Mouse (Mus musculus) MEL (cell line): ENCODE measurements around the gene Zfp362. TPM values are rescaled to one million over a fixed set of nuclear protein-coding genes. Genes with fewer than 3 reads are reported as not detected.

Experiments
- DNase-seq: peaks from one replicate; pipeline ENCODE4 v3.0.0; 2011; ENCODE audit warnings: low read depth, low spot score
- H3K27ac ChIP-seq: 2 replicates; pipeline ENCODE4 v1.5.1; 2012; ENCODE audit warnings: low read depth, mild to moderate bottlenecking, control low read depth, low read length, moderate library complexity; ENCODE audit not compliant: control insufficient read depth
- H3K27me3 ChIP-seq, 2 experiments: fragments of 150-350 bp in 1 of 2; sonication (generic) in 1 of 2; 2 replicates each; pipeline ENCODE4 v1.6.1; 2012; ENCODE audit warnings: low read length in 2 of 2, mild to moderate bottlenecking in 2 of 2, improper control_type of control experiment in 1 of 2, moderate library complexity in 1 of 2; ENCODE audit not compliant: insufficient read depth in 2 of 2, control insufficient read depth in 1 of 2
- H3K36me3 ChIP-seq, 2 experiments: 2 replicates each; pipeline ENCODE4 v1.6.1; 2012 to 2014; ENCODE audit warnings: low read length in 2 of 2, improper control_type of control experiment in 1 of 2, inconsistent platforms in 1 of 2, mild to moderate bottlenecking in 1 of 2; ENCODE audit not compliant: insufficient read depth in 2 of 2, control insufficient read depth in 1 of 2
- H3K4me1 ChIP-seq, 2 experiments: fragments of 150-350 bp in 1 of 2; sonication (generic) in 1 of 2; 2 replicates each; pipeline ENCODE4 v1.6.1; 2012; ENCODE audit warnings: low read length in 2 of 2, improper control_type of control experiment in 1 of 2, mild to moderate bottlenecking in 1 of 2; ENCODE audit not compliant: insufficient read depth in 2 of 2, control insufficient read depth in 1 of 2
- H3K4me3 ChIP-seq, 2 experiments: fragments of 150-350 bp in 1 of 2; sonication (generic) in 1 of 2; 2 replicates each; pipeline ENCODE4 v1.5.1; 2012; ENCODE audit warnings: low read depth in 2 of 2, low read length in 2 of 2, mild to moderate bottlenecking in 2 of 2, moderate library complexity in 2 of 2, control low read depth in 1 of 2, improper control_type of control experiment in 1 of 2; ENCODE audit not compliant: control insufficient read depth in 1 of 2, insufficient read depth in 1 of 2
- H3K79me2 ChIP-seq: 2 replicates; pipeline ENCODE4 v1.6.1; 2012; ENCODE audit warnings: mild to moderate bottlenecking, low read length, moderate library complexity; ENCODE audit not compliant: control insufficient read depth, poor library complexity, insufficient read depth
- H3K9ac ChIP-seq: 2 replicates; pipeline ENCODE4 v1.6.1; 2012; ENCODE audit warnings: low read depth, mild to moderate bottlenecking, control low read depth, low read length, moderate library complexity; ENCODE audit not compliant: control insufficient read depth, poor library complexity, severe bottlenecking
- H3K9me3 ChIP-seq: fragments of 150-350 bp; sonication (generic); replicated peaks from 2 replicates; pipeline ENCODE4 v1.6.1; 2012; ENCODE audit warnings: mild to moderate bottlenecking, low read length, improper control_type of control experiment, moderate library complexity; ENCODE audit not compliant: insufficient read depth
- BHLHE40 ChIP-seq: IDR thresholded peaks from 2 replicates; pipeline ENCODE4 v1.6.1; 2012; ENCODE audit warnings: low read depth, mild to moderate bottlenecking, inconsistent platforms, low read length, improper control_type of control experiment, borderline replicate concordance
- CHD1 ChIP-seq: IDR thresholded peaks from 2 replicates; pipeline ENCODE4 v1.6.1; 2012; ENCODE audit warnings: low read depth, mild to moderate bottlenecking, inconsistent platforms, low read length, improper control_type of control experiment
- CHD2 ChIP-seq: IDR thresholded peaks from 2 replicates; pipeline ENCODE4 v1.6.1; 2011; ENCODE audit warnings: low read length, improper control_type of control experiment
- CTCF ChIP-seq, 3 experiments: IDR thresholded peaks in 2 of 3; conservative IDR thresholded peaks in 1 of 3; 2 replicates each; pipeline ENCODE4 v1.5.1; 2011 to 2012; ENCODE audit warnings: low read length in 3 of 3, low read depth in 2 of 3, mild to moderate bottlenecking in 2 of 3, improper control_type of control experiment in 1 of 3, inconsistent platforms in 1 of 3, mixed read lengths in 1 of 3, moderate library complexity in 1 of 3; ENCODE audit not compliant: control insufficient read depth in 1 of 3, insufficient read depth in 1 of 3, poor library complexity in 1 of 3, severe bottlenecking in 1 of 3
- E2F4 ChIP-seq: IDR thresholded peaks from 2 replicates; pipeline ENCODE4 v1.6.1; 2011; ENCODE audit warnings: low read depth, low read length, improper control_type of control experiment, borderline replicate concordance
- ETS1 ChIP-seq: IDR thresholded peaks from 2 replicates; pipeline ENCODE4 v1.6.1; 2012; ENCODE audit warnings: low read depth, mild to moderate bottlenecking, inconsistent platforms, low read length, improper control_type of control experiment, moderate library complexity
- GABPA ChIP-seq: IDR thresholded peaks from 2 replicates; pipeline ENCODE4 v1.6.1; 2012; ENCODE audit warnings: low read depth, mild to moderate bottlenecking, inconsistent platforms, low read length, improper control_type of control experiment, moderate library complexity
- GATA1 ChIP-seq: IDR thresholded peaks from 2 replicates; pipeline ENCODE4 v1.6.1; 2011; ENCODE audit warnings: low read depth, low read length, improper control_type of control experiment
- HCFC1 ChIP-seq: IDR thresholded peaks from 2 replicates; pipeline ENCODE4 v1.6.1; 2012; ENCODE audit warnings: low read depth, mild to moderate bottlenecking, inconsistent platforms, low read length, improper control_type of control experiment, moderate library complexity
- JUND ChIP-seq: IDR thresholded peaks from 2 replicates; pipeline ENCODE4 v1.6.1; 2011; ENCODE audit warnings: low read depth, mild to moderate bottlenecking, improper control_type of control experiment, low read length
- KAT2A ChIP-seq: conservative IDR thresholded peaks from 2 replicates; pipeline ENCODE4 v1.6.1; 2012; ENCODE audit warnings: low read depth, low read length, improper control_type of control experiment, inconsistent platforms
- MAFK ChIP-seq: IDR thresholded peaks from 2 replicates; pipeline ENCODE4 v1.6.1; 2011; ENCODE audit warnings: low read depth, mild to moderate bottlenecking, low read length, improper control_type of control experiment, borderline replicate concordance
- MAX ChIP-seq: IDR thresholded peaks from 2 replicates; pipeline ENCODE4 v1.6.1; 2011; ENCODE audit warnings: low read length, improper control_type of control experiment
- MAZ ChIP-seq: IDR thresholded peaks from 2 replicates; pipeline ENCODE4 v1.6.1; 2012; ENCODE audit warnings: low read depth, mild to moderate bottlenecking, inconsistent platforms, low read length, improper control_type of control experiment
- MEF2A ChIP-seq: IDR thresholded peaks from 2 replicates; pipeline ENCODE4 v1.6.1; 2014; ENCODE audit warnings: low read depth, mild to moderate bottlenecking, inconsistent platforms, low read length, improper control_type of control experiment; ENCODE audit not compliant: poor library complexity, insufficient replicate concordance, severe bottlenecking; ENCODE audit errors: extremely low read depth
- MYC ChIP-seq: IDR thresholded peaks from 2 replicates; pipeline ENCODE4 v1.6.1; 2011; ENCODE audit warnings: low read depth, mild to moderate bottlenecking, low read length, improper control_type of control experiment, moderate library complexity
- NELFE ChIP-seq: IDR thresholded peaks from 2 replicates; pipeline ENCODE4 v1.6.1; 2011; ENCODE audit warnings: low read depth, low read length, improper control_type of control experiment
- NRF1 ChIP-seq: IDR thresholded peaks from 2 replicates; pipeline ENCODE4 v1.6.1; 2014; ENCODE audit warnings: low read depth, mild to moderate bottlenecking, inconsistent platforms, low read length, improper control_type of control experiment, moderate library complexity; ENCODE audit not compliant: poor library complexity, insufficient read depth, severe bottlenecking
- POLR2A ChIP-seq, 2 experiments: IDR thresholded peaks; 2 replicates each; pipeline ENCODE4 v1.6.1; 2011 to 2012; ENCODE audit warnings: low read length in 2 of 2, mild to moderate bottlenecking in 2 of 2, control low read depth in 1 of 2, improper control_type of control experiment in 1 of 2, low read depth in 1 of 2, moderate library complexity in 1 of 2; ENCODE audit not compliant: control insufficient read depth in 1 of 2, insufficient read depth in 1 of 2, poor library complexity in 1 of 2
- POLR2AphosphoS2 ChIP-seq: IDR thresholded peaks from 2 replicates; pipeline ENCODE4 v1.6.1; 2011; ENCODE audit warnings: low read length, improper control_type of control experiment
- RAD21 ChIP-seq: IDR thresholded peaks from 2 replicates; pipeline ENCODE4 v1.6.1; 2011; ENCODE audit warnings: mild to moderate bottlenecking, low read depth, low read length, improper control_type of control experiment
- RCOR1 ChIP-seq: IDR thresholded peaks from 2 replicates; pipeline ENCODE4 v1.6.1; 2012; ENCODE audit warnings: low read depth, mild to moderate bottlenecking, inconsistent platforms, low read length, improper control_type of control experiment
- SIN3A ChIP-seq: IDR thresholded peaks from 2 replicates; pipeline ENCODE4 v1.6.1; 2012; ENCODE audit warnings: low read length, improper control_type of control experiment, inconsistent platforms
- TAL1 ChIP-seq: IDR thresholded peaks from 2 replicates; pipeline ENCODE4 v1.6.1; 2012; ENCODE audit warnings: mild to moderate bottlenecking, inconsistent platforms, low read length, moderate library complexity, mixed read lengths
- TBP ChIP-seq: IDR thresholded peaks from 2 replicates; pipeline ENCODE4 v1.8.0; 2011; ENCODE audit warnings: low read depth, low read length, improper control_type of control experiment
- TCF12 ChIP-seq: IDR thresholded peaks from 2 replicates; pipeline ENCODE4 v1.6.1; 2014; ENCODE audit warnings: low read depth, mild to moderate bottlenecking, inconsistent platforms, low read length, improper control_type of control experiment, moderate library complexity
- UBTF ChIP-seq: IDR thresholded peaks from 2 replicates; pipeline ENCODE4 v1.6.1; 2012; ENCODE audit warnings: low read depth, mild to moderate bottlenecking, inconsistent platforms, low read length, improper control_type of control experiment, moderate library complexity, borderline replicate concordance; ENCODE audit not compliant: insufficient read depth
- USF2 ChIP-seq, 2 experiments: IDR thresholded peaks; 2 replicates each; pipeline ENCODE4 v1.6.1; 2011 to 2012; ENCODE audit warnings: improper control_type of control experiment in 2 of 2, low read length in 2 of 2, borderline replicate concordance in 1 of 2, inconsistent platforms in 1 of 2, low read depth in 1 of 2, mild to moderate bottlenecking in 1 of 2; ENCODE audit not compliant: insufficient read depth in 1 of 2
- ZKSCAN1 ChIP-seq: IDR thresholded peaks from 2 replicates; pipeline ENCODE4 v1.6.1; 2012; ENCODE audit warnings: low read depth, mild to moderate bottlenecking, inconsistent platforms, low read length, improper control_type of control experiment, moderate library complexity
- ZMIZ1 ChIP-seq: IDR thresholded peaks from 2 replicates; pipeline ENCODE4 v1.6.1; 2012; ENCODE audit warnings: low read depth, mild to moderate bottlenecking, inconsistent platforms, low read length, improper control_type of control experiment, moderate library complexity
- ZNF384 ChIP-seq: IDR thresholded peaks from 2 replicates; pipeline ENCODE4 v1.6.1; 2012; ENCODE audit warnings: low read depth, mild to moderate bottlenecking, inconsistent platforms, low read length, improper control_type of control experiment
- polyA plus RNA-seq, 2 experiments: library from polyadenylated mRNA; stranded (reverse) in 1 of 2; unstranded in 1 of 2; fragments of >175 nt in 1 of 2; fragments of >200 nt in 1 of 2; gene quantifications; 2 replicates each; pipeline versions ENCODE4 v1.2.1 to v1.2.4; 2012; ENCODE audit warnings: low replicate concordance in 2 of 2, low read depth in 1 of 2; ENCODE audit not compliant: insufficient read length in 2 of 2, insufficient read depth in 1 of 2, missing spikeins in 1 of 2
- total RNA-seq: library from RNA; depleted of rRNA; stranded (reverse); fragments of 300-350 nt; gene quantifications from 2 replicates; pipeline ENCODE4 v1.2.3, GENCODE M21; 2012

Zfp362 gene
- total and polyA plus RNA-seq, 3 experiments: 2.4 to 30.1 TPM; not detected in 1

- TF ChIP-seq CTCF (IDR thresholded peaks at IDR 0.05 in 2 of 3, conservative IDR thresholded peaks at IDR 0.05 in 1 of 3; ENCODE audit: control insufficient read depth in 1 of 3, insufficient read depth in 1 of 3, low read depth in 2 of 3, low read length in 3 of 3, poor library complexity in 1 of 3, severe bottlenecking in 1 of 3): no peak
- TF ChIP-seq KAT2A: peak; percentile 89; the same call in 1 of the 2 replicates
- peak; percentile 91 to 96 for TF ChIP-seq USF2 (IDR thresholded peaks at IDR 0.05; ENCODE audit: borderline replicate concordance in 1 of 2, insufficient read depth in 1 of 2, low read depth in 1 of 2, low read length in 2 of 2)
- no peak for TF ChIP-seq TAL1
- no peak for TF ChIP-seq GABPA
- TF ChIP-seq MAFK: no peak
- TF ChIP-seq ZMIZ1: peak; percentile 66; the same call in 1 of the 2 replicates
- peak; percentile 88 for TF ChIP-seq GATA1
- TF ChIP-seq SIN3A: peak; percentile 99
- TF ChIP-seq CHD1: no peak
- no peak for TF ChIP-seq MEF2A
- TF ChIP-seq MAZ: 0 out of 2 replicates have a peak, but pooled peaks have one; percentile 15
- peak; percentile 89 for TF ChIP-seq POLR2AphosphoS2
- TF ChIP-seq HCFC1: peak; percentile 99
- TF ChIP-seq ZNF384: no peak
- no peak for TF ChIP-seq RAD21
- TF ChIP-seq NRF1: no peak
- peak; percentile 60 to 90; a peak in 3 of 4 replicates for TF ChIP-seq POLR2A (IDR thresholded peaks at IDR 0.05; ENCODE audit: control insufficient read depth in 1 of 2, insufficient read depth in 1 of 2, low read depth in 1 of 2, low read length in 2 of 2, poor library complexity in 1 of 2)
- TF ChIP-seq UBTF: no peak
Observed at GRCm38 (mm10) chr4:128811382-128812056, 5.7 kb upstream of the Zfp362 start (continued).

GRCm38 (mm10) chr4:128806827-128807179 is 958 bp upstream of the Zfp362 start:
- peak; percentile 91 for DNase-seq
- Histone ChIP-seq H3K4me1 (peaks cover 8 to 26% of the 10 kb centered on the region in 2 experiments), H3K9me3 (no peaks in the 10 kb centered on the region), H3K9ac (peak overlapping the region; percentile 85), H3K79me2 (peaks cover 15% of the 10 kb centered on the region), H3K27ac (peak overlapping the region; percentile 19; the same call in 1 of the 2 replicates), H3K4me3 (peak overlapping the region; percentile 51 to 69), H3K27me3 (no peaks in the 10 kb centered on the region), H3K36me3 (peaks cover 0 to 15% of the 10 kb centered on the region in 2 experiments; a peak in 2 of 4 replicates)
- TF ChIP-seq ETS1 (no peak; the same call in 1 of the 2 replicates), BHLHE40 (no peak), NELFE (peak; percentile 91), CTCF (IDR thresholded peaks at IDR 0.05 in 2 of 3, conservative IDR thresholded peaks at IDR 0.05 in 1 of 3; ENCODE audit: control insufficient read depth in 1 of 3, insufficient read depth in 1 of 3, low read depth in 2 of 3, low read length in 3 of 3, poor library complexity in 1 of 3, severe bottlenecking in 1 of 3) (no peak), KAT2A (no peak), TCF12 (peak; percentile 38; the same call in 1 of the 2 replicates), MYC (no peak), JUND (no peak), UBTF (no peak), USF2 (IDR thresholded peaks at IDR 0.05; ENCODE audit: borderline replicate concordance in 1 of 2, insufficient read depth in 1 of 2, low read depth in 1 of 2, low read length in 2 of 2) (no peak), GABPA (no peak), ZKSCAN1 (no peak), TBP (peak; percentile 88), MAZ (peak; percentile 67; the same call in 1 of the 2 replicates), MEF2A (no peak), NRF1 (no peak), MAX (no peak; the same call in 1 of the 2 replicates), MAFK (no peak), RCOR1 (no peak), CHD2 (no peak), SIN3A (peak; percentile 39; the same call in 1 of the 2 replicates), TAL1 (no peak), E2F4 (no peak)
